Mouse (Mus musculus): Measurements from ENCODE around the gene Ccdc137.

Gene Ccdc137

GRCm38 (mm10) chr11:120457772-120458751 is at the start of gene Ccdc137, which contains the start of gene Oxld1:
Gene Ccdc137 (plus strand): TSS chr11:120458115.
Gene Oxld1 (minus strand): TSS chr11:120458068.
- in situ Hi-C loops (cut with MboI, MseI) = no loop called here

DNA sequence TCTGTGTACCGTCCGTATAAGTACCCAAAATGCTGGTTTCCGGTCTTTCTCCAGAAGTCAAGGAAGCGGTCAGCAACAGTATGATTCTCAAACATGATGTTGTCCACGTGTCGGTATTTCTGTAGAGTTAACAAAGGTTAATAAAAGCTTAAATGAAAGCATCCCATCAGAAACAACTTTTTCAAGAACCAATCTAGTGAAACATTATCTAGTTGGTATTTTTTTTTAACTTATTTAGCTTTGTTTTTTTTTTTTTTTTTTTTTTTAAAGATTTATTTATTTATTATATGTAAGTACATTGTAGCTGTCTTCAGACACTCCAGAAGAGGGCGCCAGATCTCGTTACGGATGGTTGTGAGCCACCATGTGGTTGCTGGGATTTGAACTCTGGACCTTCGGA is 44.3 kb upstream of the Ccdc137 start:
- in situ Hi-C loops (cut with MboI, MseI) = loop anchor here (10.0 kb wide), 1 partner anchor 561 kb away; no protein-coding TSS in a partner anchor

DNA sequence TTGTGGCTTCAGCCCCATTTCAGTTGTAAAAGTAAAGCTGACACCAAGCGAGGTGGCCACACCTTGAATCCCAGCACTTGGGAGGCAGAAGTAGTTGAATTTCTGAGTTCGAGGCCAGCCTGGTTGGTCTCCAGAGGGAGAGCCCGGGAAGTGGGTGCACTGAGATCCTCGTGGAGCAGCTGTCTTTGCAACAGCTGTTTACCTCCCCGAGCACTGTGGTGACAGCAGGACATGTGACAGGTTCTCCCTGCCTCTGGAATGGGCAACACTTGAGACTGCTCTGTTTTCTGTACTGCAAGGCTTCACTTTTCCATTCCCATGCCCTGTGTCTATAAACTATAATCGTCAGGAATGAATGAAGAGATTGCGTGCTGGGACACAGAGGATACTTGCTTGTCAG is 40.1 kb upstream of the Ccdc137 start:
- in situ Hi-C loops (cut with MboI, MseI) = loop anchor here (10.0 kb wide), 1 partner anchor 557 kb away; no protein-coding TSS in a partner anchor

DNA sequence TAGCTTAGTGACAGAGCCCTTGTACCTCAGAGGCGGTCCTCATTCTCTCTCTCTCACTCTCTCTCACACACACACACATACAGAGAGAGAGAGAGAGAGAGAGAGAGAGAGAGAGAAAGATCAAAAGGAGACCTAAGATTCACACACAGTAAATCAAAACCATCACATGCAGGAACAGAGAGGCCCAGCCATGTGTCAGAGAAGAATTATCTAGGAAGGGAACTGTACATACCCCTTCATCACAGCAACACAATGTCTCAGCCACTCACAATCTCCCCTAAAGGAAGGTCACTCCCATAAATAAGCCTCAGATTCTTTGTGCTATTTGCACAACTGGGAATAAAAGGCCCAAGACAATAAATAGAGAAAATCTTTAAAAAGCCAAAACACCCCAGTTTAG is 39.3 kb upstream of the Ccdc137 start:
- in situ Hi-C loops (cut with MboI, MseI) = loop anchor here (10.0 kb wide), 1 partner anchor 556 kb away; no protein-coding TSS in a partner anchor

DNA sequence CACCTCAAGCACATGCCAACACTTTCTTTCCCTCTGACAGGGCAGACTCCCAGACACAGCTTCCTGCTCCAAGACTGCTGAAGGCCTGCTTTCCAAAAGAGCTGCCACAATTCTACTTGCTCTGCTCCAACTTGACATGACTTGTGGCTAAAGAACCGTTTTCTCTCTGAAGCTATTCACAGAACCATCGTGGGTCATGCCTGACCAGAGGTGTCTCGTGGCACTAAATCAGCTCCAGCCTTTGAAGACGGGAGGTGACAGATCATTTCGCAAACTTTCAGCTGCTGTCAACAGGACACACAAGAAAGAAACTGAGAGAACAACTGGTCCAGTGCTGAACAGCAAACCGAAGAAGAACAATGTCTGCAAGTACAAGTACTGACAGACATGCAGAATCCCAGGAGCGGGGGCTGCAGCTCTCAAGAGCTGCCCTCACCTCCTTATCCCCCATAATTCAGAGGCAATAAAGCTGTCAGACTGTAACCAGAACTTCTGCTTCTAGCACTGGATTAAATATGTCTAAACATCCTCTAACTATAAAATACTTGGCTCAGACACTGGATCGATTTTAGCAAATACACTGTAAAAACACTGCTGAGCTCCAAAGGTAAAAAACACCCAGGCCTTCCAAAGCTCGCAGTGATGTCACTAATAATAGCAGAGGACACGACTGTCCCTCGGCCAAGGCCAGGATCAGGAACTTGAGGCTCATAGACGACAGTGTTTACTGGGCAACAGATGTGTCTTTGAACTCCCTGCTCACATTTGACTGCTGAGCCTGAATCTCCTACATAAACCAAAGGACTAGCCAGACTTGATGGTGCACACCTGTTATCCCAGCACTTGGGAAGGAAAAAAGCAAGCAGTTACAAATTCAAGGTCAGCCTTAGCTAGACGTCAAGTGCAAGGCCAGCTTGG is 35.0 kb upstream of the Ccdc137 start:
- in situ Hi-C loops (cut with MboI, MseI) = no loop called here

- in situ Hi-C loops (cut with MboI, MseI) = no loop called here
These were observed 34.2 kb upstream of the Ccdc137 start for GRCm38 (mm10) chr11:120423569-120424295.

DNA sequence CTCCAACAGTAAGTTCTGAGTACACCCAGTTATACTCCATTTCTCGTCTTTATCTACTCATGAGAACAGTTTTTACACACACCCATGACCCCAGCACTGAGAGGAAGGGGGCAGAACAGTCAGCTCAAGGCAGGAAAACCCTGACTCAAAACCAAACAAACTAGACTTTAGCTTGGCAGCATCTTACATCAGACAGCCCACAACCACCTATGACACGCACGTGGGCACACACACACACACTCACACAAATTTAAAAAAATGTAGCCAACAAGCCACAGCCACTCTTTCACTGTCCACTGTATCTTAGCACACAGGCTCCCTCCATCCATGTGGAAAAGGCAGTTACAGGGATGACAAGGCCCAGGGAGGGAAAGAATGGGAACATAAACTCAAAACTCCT is 31.2 kb upstream of the Ccdc137 start:
- in situ Hi-C loops (cut with MboI, MseI) = no loop called here

DNA sequence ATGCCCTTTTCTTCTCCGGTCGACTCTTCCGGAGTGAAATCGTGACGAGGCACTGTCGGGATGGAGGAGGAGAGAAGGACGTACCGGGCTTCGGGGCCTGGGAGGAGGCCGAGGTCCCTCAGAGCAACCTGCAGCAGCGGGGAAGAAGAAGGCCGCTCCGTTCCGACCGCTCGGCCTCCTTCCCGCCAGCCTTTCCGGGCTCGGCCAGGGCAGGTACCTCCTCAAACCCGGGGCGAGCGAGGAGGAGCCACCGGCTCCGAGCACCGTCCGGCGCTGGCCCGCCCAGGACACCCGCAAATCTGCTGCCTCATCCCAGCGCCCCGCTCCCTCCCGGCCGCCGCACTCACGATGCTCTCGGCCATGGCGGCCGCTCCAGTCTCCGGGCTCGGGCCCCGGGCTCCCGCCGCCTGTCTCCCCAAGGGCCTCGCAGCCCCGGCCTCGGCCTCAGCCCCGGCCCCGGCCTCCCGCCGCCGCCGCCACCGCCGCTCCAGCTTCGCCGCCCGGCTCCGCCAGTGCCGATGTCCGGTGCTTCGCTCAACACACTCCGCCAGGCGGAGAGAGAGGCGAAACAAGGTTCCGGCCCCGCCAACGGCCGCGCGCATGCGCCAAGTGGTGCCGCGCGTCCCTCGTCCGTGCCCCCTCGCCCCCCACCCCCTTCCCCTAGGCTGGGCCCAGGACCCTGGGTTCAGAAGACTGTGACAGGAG is 20.6 kb upstream of the Ccdc137 start, which contains the start of gene Nploc4:
Gene Nploc4, minus strand, starts transcription at position 557 of the 705 bp plus-strand sequence.
- in situ Hi-C loops (cut with MboI, MseI) = no loop called here

GRCm38 (mm10) chr11:120437857-120438385 is 20.0 kb upstream of the Ccdc137 start:
- in situ Hi-C loops (cut with MboI, MseI) = no loop called here

- in situ Hi-C loops (cut with MboI, MseI) = no loop called here
These were observed 15.6 kb upstream of the Ccdc137 start, which contains the start of gene Tspan10 for GRCm38 (mm10) chr11:120442344-120442743. Gene Tspan10 (plus strand): TSS chr11:120442644.

DNA sequence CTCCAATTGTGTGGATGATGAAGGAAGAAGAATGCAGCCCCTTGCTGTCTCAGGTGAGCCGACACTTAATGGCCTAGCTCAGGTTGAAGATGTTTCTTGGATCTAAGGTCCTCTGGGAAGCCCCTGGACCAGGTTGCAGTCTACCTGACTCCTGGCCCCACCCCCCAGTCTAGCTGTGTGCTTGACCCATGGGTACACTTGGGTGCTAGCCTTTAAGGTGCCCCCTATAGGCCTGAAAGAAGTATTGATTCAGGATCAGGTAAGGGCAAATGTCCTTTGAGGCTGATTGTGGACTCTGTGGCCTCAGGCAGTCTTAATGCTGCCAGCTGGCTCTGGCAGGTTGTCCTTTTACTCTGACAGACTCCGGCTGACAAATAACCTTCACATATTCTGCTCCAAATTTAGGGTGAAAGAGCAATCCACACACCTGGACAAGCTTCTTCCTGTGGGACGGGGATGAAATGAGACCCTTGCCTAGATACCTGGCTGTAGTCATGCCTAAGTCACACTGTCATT is 15.1 kb upstream of the Ccdc137 start:
- in situ Hi-C loops (cut with MboI, MseI) = no loop called here

DNA sequence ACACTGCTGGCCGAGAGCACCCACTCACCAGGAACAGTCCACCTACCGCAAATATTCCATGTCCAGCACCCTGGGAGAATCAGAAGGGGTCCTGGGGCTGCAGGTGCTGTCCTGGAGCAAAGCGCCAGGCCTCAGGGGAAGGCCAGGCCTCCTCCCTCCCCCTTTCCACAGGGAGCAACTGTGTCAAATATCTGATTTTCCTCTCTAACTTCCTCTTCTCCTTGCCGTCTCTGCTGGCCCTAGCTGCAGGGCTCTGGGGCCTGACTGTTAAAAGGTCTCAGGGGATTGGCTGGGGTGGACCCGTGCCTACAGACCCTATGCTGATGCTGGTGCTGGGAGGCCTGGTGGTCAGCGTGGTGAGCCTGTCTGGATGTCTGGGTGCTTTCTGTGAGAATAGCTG is 13.8 kb upstream of the Ccdc137 start:
- in situ Hi-C loops (cut with MboI, MseI) = no loop called here

- in situ Hi-C loops (cut with MboI, MseI) = no loop called here
These were observed 12.4 kb upstream of the Ccdc137 start for GRCm38 (mm10) chr11:120445475-120445874.

DNA sequence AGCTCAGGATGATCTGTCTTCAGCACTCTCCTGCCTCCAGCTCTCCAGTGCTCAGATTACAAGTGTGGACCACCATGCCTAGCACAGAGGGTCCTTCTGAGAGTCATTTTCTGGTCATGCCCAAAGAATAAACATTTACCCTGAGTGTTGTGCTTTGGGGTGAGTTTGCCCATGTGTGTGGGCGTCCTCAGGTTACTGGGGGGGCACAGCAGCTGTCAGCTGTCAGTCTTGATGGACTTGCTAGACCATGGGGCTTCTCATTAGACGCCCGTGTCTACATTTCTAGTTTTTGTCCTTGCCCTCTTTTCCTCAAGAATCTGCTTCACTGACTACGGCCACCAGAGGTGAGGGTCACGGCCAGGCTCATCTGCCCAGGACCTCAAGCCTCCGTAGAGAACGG is 10.7 kb upstream of the Ccdc137 start:
- in situ Hi-C loops (cut with MboI, MseI) = no loop called here

- in situ Hi-C loops (cut with MboI, MseI) = no loop called here
These were observed 5.7 kb upstream of the Ccdc137 start for GRCm38 (mm10) chr11:120452246-120452645.

DNA sequence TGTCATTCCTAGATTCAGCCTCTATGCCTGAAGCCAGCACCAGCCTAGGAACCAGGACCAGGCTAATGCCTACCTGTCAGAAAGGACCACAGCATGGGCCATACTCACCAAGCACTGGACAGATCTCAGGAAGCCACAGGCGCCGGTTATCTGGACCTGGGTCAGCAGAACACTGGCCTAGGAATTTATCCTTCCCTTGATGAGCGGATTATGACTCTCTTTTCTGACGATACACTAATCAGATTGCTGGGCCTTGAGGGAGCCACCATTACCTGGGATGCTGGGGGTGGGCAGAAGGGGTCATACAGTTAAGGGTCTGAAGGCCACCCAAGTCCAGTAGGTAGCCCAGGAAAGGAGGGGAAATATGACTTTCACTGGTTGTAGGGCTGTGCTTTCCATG is 4.6 kb upstream of the Ccdc137 start, which contains the start of gene Pde6g:
Gene Pde6g, minus strand, starts transcription at position 195 of the 400 bp plus-strand sequence.
- in situ Hi-C loops (cut with MboI, MseI) = no loop called here

GRCm38 (mm10) chr11:120454965-120455364 is 3.0 kb upstream of the Ccdc137 start:
- in situ Hi-C loops (cut with MboI, MseI) = no loop called here

DNA sequence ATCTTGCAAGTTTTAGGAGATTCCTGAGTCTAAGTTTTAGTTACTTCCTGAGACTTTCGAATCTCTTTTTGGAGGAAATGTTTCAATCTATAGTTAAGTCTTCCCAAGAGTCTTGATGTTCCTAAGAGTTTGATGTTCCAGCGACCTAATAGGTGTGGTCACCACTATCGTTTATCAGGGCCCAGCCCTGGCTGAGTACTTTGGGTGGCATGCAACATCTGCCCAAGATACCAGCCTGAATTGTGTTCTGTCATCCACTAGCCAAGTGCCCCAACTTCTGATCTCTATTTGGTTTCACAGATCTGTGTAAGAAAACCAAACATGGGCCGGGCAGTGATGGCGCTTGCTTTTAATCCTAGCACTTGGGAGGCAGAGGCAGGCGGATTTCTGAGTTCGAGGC is 2.5 kb upstream of the Ccdc137 start:
- in situ Hi-C loops (cut with MboI, MseI) = no loop called here

DNA sequence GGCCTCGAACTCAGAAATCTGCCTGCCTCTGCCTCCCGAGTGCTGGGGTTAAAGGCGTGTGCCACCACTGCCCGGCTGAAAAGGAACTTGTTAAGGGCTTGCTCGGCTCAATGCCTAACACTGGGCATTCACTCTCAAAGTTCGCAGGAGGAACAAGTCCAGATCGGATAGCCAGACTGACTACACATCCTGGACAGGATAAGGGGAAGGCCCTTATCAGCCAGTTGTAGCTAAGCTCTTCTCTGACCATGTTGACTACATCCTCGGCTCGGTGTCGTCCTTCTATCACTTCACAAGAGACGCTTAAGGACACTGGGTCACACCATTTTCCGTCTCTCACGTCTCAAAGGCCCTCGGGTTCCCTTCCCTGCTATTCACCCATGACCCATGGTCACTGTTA is 545 bp upstream of the Ccdc137 start:
- in situ Hi-C loops (cut with MboI, MseI) = no loop called here
